7 mouse cellular contexts compared by ENCODE assay signal in the genomic region with DNA sequence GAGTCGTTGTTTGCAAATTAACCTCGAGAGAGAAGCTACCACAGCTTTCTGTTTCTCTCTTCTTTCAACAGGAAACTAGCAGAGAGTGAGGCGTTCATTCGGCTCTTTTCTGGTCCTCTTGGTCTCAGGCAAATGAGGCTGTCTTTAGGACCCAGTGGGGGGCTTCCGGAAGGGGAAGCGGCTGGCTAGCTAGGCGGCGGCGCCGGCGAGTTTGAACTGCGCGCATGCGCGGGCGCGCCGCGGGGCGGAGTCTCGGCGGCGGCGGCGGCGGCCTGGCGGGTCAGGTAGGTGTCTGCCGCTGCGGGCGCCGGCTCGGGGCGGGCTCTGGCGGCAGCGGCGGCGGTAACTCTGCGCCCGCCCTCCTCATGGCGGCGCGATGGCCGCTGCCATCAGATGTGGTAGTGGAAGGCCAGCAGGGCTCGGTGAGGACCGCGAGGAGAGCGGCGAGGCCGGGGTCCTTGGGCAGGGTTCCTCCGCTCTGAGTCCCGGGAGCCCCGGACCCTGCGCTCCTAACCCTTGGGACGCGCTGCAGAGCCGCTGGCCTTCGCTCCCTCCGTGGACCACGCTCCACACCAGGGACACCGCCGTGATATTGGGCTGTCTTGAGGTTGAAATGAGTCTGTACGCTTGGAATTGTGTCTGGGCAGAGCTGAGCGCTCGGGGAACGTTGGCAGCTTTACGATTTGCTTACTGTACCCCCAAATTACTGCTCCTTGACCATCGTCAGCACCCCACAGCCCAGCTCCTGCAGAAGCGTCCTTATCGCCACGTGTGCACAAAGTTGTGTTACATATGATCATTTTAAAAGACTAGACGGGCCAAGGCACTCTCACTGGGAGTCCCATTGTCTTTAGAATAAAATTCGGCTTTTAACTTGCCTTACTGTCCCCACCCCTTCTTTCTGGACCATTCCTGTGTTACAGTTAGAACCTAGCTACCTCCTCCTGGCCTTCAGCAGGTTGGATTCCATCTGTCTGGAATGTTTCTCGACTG. TPM values are rescaled to one million over a fixed set of nuclear protein-coding genes. Genes with fewer than 3 reads are reported as not detected.
DNase-seq lines count a peak whose midpoint lies in the region; ATAC-seq and TF ChIP-seq lines count a peak whose summit lies in the region.

A gene (minus strand): TSS at position 171 of the 993 bp plus-strand sequence.
A gene (plus strand): TSS at position 249 of the 993 bp plus-strand sequence.

- peak; percentile 34 for TF ChIP-seq CTCF in intestine, postnatal 0 days (IDR thresholded peaks at IDR 0.05; ENCODE audit: low read depth)
- no peak for TF ChIP-seq CTCF in small intestine, adult 2 months (IDR thresholded peaks at IDR 0.05; ENCODE audit: extremely low read depth, insufficient read length, insufficient replicate concordance, low read depth, low read length)

- H3K4me2 ChIP-seq in intestine, postnatal 0 days (replicated peaks; ENCODE audit: low read depth), result peak within 1 kb of the TSS; percentile 95
- H3K4me2 ChIP-seq in midbrain, embryonic 12.5 days (replicated peaks), result peak within 1 kb of the TSS; percentile 90

- 0 out of 2 replicates have a peak, but pooled peaks cover 4% of the 10 kb centered on the region for H3K36me3 ChIP-seq in intestine, postnatal 0 days (ENCODE audit: control insufficient read depth, insufficient read depth)
- H3K36me3 ChIP-seq in midbrain, embryonic 12.5 days, result peaks cover 5% of the 10 kb centered on the region
- H3K36me3 ChIP-seq in small intestine, adult 2 months (ENCODE audit: control insufficient read depth, insufficient read depth, low read length), result no peaks in the 10 kb centered on the region

- no peaks in the 10 kb centered on the region for H3K9me3 ChIP-seq in intestine, postnatal 0 days (ENCODE audit: control insufficient read depth)
- peaks cover 2% of the 10 kb centered on the region; the same call in 1 of the 2 replicates for H3K9me3 ChIP-seq in midbrain, embryonic 12.5 days

- peak within 1 kb of the TSS; percentile 88 for H3K4me3 ChIP-seq in intestine, postnatal 0 days (ENCODE audit: low read depth, low read length)
- peak within 1 kb of the TSS; percentile 70 for H3K4me3 ChIP-seq in midbrain, embryonic 12.5 days
- H3K4me3 ChIP-seq in small intestine, adult 2 months (ENCODE audit: low read depth, low read length), result peak within 1 kb of the TSS; percentile 85

- H3K4me1 ChIP-seq in intestine, postnatal 0 days (replicated peaks; ENCODE audit: control insufficient read depth, insufficient read depth, low read length), result no peaks in the 10 kb centered on the region
- H3K4me1 ChIP-seq in midbrain, embryonic 12.5 days, result peaks cover 36% of the 10 kb centered on the region
- H3K4me1 ChIP-seq in small intestine, adult 2 months (ENCODE audit: control insufficient read depth, insufficient read depth, insufficient read length, low read length), result peaks cover 3% of the 10 kb centered on the region; the same call in 1 of the 2 replicates

- peak within 1 kb of the TSS; percentile 70 for H3K9ac ChIP-seq in intestine, postnatal 0 days (ENCODE audit: low read depth, low read length)
- H3K9ac ChIP-seq in midbrain, embryonic 12.5 days (replicated peaks), result peak within 1 kb of the TSS; percentile 82

- WGBS in intestine, postnatal 0 days, result under 1% methylated on average over 73 of the region's 73 CpGs
- under 1% methylated on average over 73 of the region's 73 CpGs for WGBS in midbrain, embryonic 12.5 days
- under 1% methylated on average over 73 of the region's 73 CpGs for WGBS in small intestine, adult 2 months

- intact Hi-C loops in left cerebral cortex, postnatal 4 days (cut with DNase I), result no loop called here

- no peak for TF ChIP-seq POLR2A in small intestine, adult 2 months (IDR thresholded peaks at IDR 0.05; ENCODE audit: low read depth, low read length)

- peak within 1 kb of the TSS; percentile 57; the same call in 1 of the 2 replicates for H3K27ac ChIP-seq in intestine, postnatal 0 days (ENCODE audit: low read depth, low read length)
- peak within 1 kb of the TSS; percentile 83 for H3K27ac ChIP-seq in midbrain, embryonic 12.5 days (replicated peaks)
- H3K27ac ChIP-seq in small intestine, adult 2 months (ENCODE audit: insufficient read depth, low read depth, low read length), result peak within 1 kb of the TSS; percentile 64

- peak; percentile 90 for ATAC-seq in intestine, postnatal 0 days
- peak; percentile 79 for ATAC-seq in midbrain, embryonic 12.5 days (ENCODE audit: low FRiP score, low read depth)

- H3K27me3 ChIP-seq in intestine, postnatal 0 days (replicated peaks; ENCODE audit: control insufficient read depth, insufficient read depth, low read length), result no peaks in the 10 kb centered on the region
- no peaks in the 10 kb centered on the region for H3K27me3 ChIP-seq in midbrain, embryonic 12.5 days
- H3K27me3 ChIP-seq in small intestine, adult 2 months (ENCODE audit: control insufficient read depth, insufficient read depth, low read length), result no peaks in the 10 kb centered on the region

- peak; percentile 95 for DNase-seq in adrenal gland, adult 2 months
- DNase-seq in embryo, embryonic 11.5 days (ENCODE audit: low read depth, low spot score), result peak; percentile 89
- DNase-seq in gastrocnemius, postnatal 4 days (ENCODE audit: low spot score in 2 of 2), result peak; percentile 91 to 94
- DNase-seq in left cerebral cortex, postnatal 4 days, result peak; percentile 97

RNA-seq across cellular contexts. Expression of the first gene that starts in this region (rescaled TPM):
- 1 to 10 TPM in 1 of 2 experiments, under 1 TPM in 1; 0.86 to 1.3 TPM for total RNA-seq in adrenal gland, adult 2 months (2021)
- 0.06 and 0.17 TPM in 2 replicates for polyA plus RNA-seq in adrenal gland, adult 2 months (2012; rRNA removed)
- 1 to 10 TPM; 1.4 to 1.9 TPM for total RNA-seq in gastrocnemius, postnatal 4 days (2021)
- 3.2 and 3.3 TPM in 2 replicates for polyA plus RNA-seq in intestine, postnatal 0 days (2015; fragmentation: Nextera tagmentation; extraction: Ambion mirVana)
- total RNA-seq in left cerebral cortex, postnatal 4 days (2021), result 1 to 10 TPM; 1.2 to 1.9 TPM
- 16.7 and 17.4 TPM in 2 replicates for polyA plus RNA-seq in midbrain, embryonic 12.5 days (2016; fragmentation: Nextera tagmentation; extraction: Ambion mirVana)
- polyA plus RNA-seq in small intestine, adult 2 months (2012; rRNA removed), result 0.17 and 0.20 TPM in 2 replicates

RNA-seq across cellular contexts. Expression of the second gene that starts in this region (rescaled TPM):
- 10 to 100 TPM; 13.1 to 16.7 TPM for total RNA-seq in adrenal gland, adult 2 months (2021)
- polyA plus RNA-seq in adrenal gland, adult 2 months (2012; rRNA removed), result 4.8 and 5.1 TPM in 2 replicates
- total RNA-seq in gastrocnemius, postnatal 4 days (2021), result 10 to 100 TPM; 18.4 to 20.1 TPM
- polyA plus RNA-seq in intestine, postnatal 0 days (2015; fragmentation: Nextera tagmentation; extraction: Ambion mirVana), result 9.1 and 9.6 TPM in 2 replicates
- total RNA-seq in left cerebral cortex, postnatal 4 days (2021), result 10 to 100 TPM; 42.9 to 45.8 TPM
- 68.4 and 71.5 TPM in 2 replicates for polyA plus RNA-seq in midbrain, embryonic 12.5 days (2016; fragmentation: Nextera tagmentation; extraction: Ambion mirVana)
- polyA plus RNA-seq in small intestine, adult 2 months (2012; rRNA removed), result 3.2 and 5.4 TPM in 2 replicates

Comparison
In these comparisons a context has a peak if more than half of its experiments do, and no peak if none do; other contexts are left out.
1. Peak in every context shown above with its lines: DNase-seq, ATAC-seq, H3K4me3 ChIP-seq and H3K27ac ChIP-seq.